Mouse (Mus musculus) intestine, embryonic 14.5 days (tissue): ENCODE data around the gene Treml2. TPM values are rescaled to one million over a fixed set of nuclear protein-coding genes. Genes with fewer than 3 reads are reported as not detected.

ENCODE experiments used
- ATAC-seq: fragments of 200-750 bp; cut with Nextera tagmentation; replicated peaks from 2 replicates; pipeline ENCODE4 v1.8.0; 2017; ENCODE audit warnings: low read depth, moderate number of reproducible peaks, moderate TSS enrichment, moderate library complexity; ENCODE audit not compliant: low FRiP score, low TSS enrichment
- DNase-seq: peaks from one replicate; pipeline ENCODE4 v3.0.0-alpha.2; 2018; ENCODE audit warnings: low spot score
- H3K27ac ChIP-seq: fragments of 300-500 bp; sonication (generic); 2 replicates; pipeline ENCODE4 v1.5.1; 2014; ENCODE audit warnings: low read depth, mild to moderate bottlenecking, control low read depth
- H3K27me3 ChIP-seq: fragments of 300-500 bp; sonication (generic); replicated peaks from 2 replicates; pipeline ENCODE4 v1.6.1; 2014; ENCODE audit warnings: low read length, control low read depth; ENCODE audit not compliant: control insufficient read depth, insufficient read depth
- H3K36me3 ChIP-seq: fragments of 300-500 bp; sonication (generic); 2 replicates; pipeline ENCODE4 v1.6.1; 2014; ENCODE audit warnings: low read length, control low read depth; ENCODE audit not compliant: control insufficient read depth, insufficient read depth
- H3K4me1 ChIP-seq: fragments of 300-500 bp; sonication (generic); replicated peaks from 2 replicates; pipeline ENCODE4 v1.6.1; 2014; ENCODE audit warnings: low read length, control low read depth, mixed read lengths; ENCODE audit not compliant: control insufficient read depth, insufficient read depth
- H3K4me2 ChIP-seq: fragments of 300-500 bp; sonication (generic); 2 replicates; pipeline ENCODE4 v1.6.1; 2014; ENCODE audit warnings: low read length
- H3K4me3 ChIP-seq: fragments of 300-500 bp; sonication (generic); 2 replicates; pipeline ENCODE4 v1.5.1; 2014; ENCODE audit warnings: low read depth, low read length, control low read depth, mixed read lengths
- H3K9ac ChIP-seq: fragments of 300-500 bp; sonication (generic); 2 replicates; pipeline ENCODE4 v1.6.1; 2014; ENCODE audit warnings: mild to moderate bottlenecking, low read length
- H3K9me3 ChIP-seq: fragments of 300-500 bp; sonication (generic); 2 replicates; pipeline ENCODE4 v1.6.1; 2016; ENCODE audit warnings: low read length, control low read depth; ENCODE audit not compliant: control insufficient read depth
- WGBS: fragments of 180-500 bp; shearing (Covaris S2); extraction: QIAGEN DNeasy Blood & Tissue Kit; methylation state at CpG from one replicate; pipeline ENCODE4 v1.1.7; 2014; 5-methylcytosine and 5-hydroxymethylcytosine counted together
- polyA plus RNA-seq: library from polyadenylated mRNA; unstranded; fragments of >200 nt; fragmentation: Nextera tagmentation; extraction: Ambion mirVana; gene quantifications from 2 replicates; pipeline ENCODE4 v1.2.1, GENCODE M21; 2014

Gene Treml2
- polyA plus RNA-seq, 1 experiment from 2014 or later = 0.11 TPM

GRCm38 (mm10) chr17:48278381-48278780, 20.9 kb upstream of the Treml2 start:
- Histone ChIP-seq H3K27ac (no peak overlapping the region), H3K4me1 (peaks cover 5% of the 10 kb centered on the region), H3K27me3 (no peaks in the 10 kb centered on the region), H3K4me3 (no peak overlapping the region), H3K36me3 (no peaks in the 10 kb centered on the region), H3K9me3 (no peaks in the 10 kb centered on the region), H3K9ac (no peak overlapping the region), H3K4me2 (no peak overlapping the region)
- no peak for ATAC-seq
- DNase-seq = no peak

DNA sequence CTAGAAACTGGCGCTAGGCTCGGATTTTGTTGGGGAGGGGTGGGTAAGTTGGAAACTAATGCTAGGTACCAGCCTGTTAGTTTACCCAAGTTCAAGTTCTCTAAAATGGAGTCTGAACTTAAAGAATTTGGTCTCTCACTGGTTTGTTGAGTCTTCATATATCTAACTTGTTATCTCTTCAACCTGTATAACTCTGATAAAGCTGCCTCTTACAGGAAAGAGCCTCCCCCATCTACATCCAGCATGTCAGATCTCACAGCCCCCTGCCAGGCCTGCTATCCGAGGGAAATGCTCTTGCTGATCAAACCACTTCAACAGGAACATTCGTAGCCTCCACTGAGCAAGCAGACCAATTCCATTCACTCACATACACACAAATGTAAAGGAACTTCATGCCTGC, 20.3 kb upstream of the Treml2 start:
- H3K27ac ChIP-seq = no peak overlapping the region
- H3K4me1 ChIP-seq = peaks cover 5% of the 10 kb centered on the region
- DNase-seq (no peak), ATAC-seq (no peak)
- no peaks in the 10 kb centered on the region for H3K27me3 ChIP-seq
- no peak overlapping the region for H3K4me2 ChIP-seq
- 82% methylated on average over 4 of the region's 4 CpGs for WGBS
- H3K9ac ChIP-seq = no peak overlapping the region
- no peaks in the 10 kb centered on the region for H3K36me3 ChIP-seq
- H3K4me3 ChIP-seq = no peak overlapping the region
- H3K9me3 ChIP-seq = no peaks in the 10 kb centered on the region

DNA sequence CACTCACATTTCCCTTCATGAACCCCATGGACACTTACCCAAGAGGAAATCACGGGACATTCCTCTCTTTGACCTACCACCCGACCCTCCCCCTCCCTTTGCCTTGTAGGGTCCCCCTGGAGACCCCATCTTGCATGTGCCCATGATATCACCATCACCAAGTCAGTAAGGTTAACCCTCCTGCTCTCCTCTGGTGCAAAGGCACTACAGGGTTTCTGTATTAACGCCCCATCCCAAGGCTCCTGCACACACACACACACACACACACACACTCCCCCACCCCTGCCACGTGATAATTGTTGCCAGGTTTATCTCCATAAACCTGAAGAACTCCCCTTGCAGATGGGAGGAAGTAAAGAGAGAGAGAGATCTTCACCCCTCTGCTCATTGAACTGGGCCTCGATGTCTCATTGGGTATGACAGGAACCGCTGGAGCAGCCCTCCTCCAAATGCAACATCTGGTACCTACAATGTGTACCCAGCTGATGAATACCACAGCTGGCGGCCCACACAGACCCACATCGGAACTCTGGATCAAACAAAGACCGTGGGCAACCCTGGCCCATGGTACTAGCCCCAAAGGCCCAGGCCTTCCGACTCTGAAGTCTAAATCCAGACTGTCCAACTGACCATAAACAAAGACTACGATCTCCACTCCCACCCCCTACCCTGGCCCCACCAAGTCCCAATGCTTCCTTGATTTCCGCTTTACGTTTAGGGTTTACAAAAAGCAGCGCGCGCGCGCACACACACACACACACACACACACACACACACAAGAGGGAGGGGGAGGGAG, 18.2 kb upstream of the Treml2 start:
- no peaks in the 10 kb centered on the region for H3K36me3 ChIP-seq
- DNase-seq = peak; percentile 64
- peak overlapping the region; percentile 8; the same call in 1 of the 2 replicates for H3K9ac ChIP-seq
- no peak overlapping the region; the same call in none of the 2 replicates for H3K27ac ChIP-seq
- peak overlapping the region; percentile 44 for H3K4me2 ChIP-seq
- H3K4me1 ChIP-seq = peaks cover 5% of the 10 kb centered on the region
- no peaks in the 10 kb centered on the region for H3K27me3 ChIP-seq
- no peaks in the 10 kb centered on the region for H3K9me3 ChIP-seq
- WGBS = 24% methylated on average over 18 of the region's 18 CpGs
- peak overlapping the region; percentile 22 for H3K4me3 ChIP-seq
- 0 out of 2 replicates have a peak, but pooled peaks have one; percentile 19 for ATAC-seq

GRCm38 (mm10) chr17:48281739-48282085, 17.6 kb upstream of the Treml2 start:
- Histone ChIP-seq H3K27ac (no peak overlapping the region), H3K9me3 (no peaks in the 10 kb centered on the region), H3K36me3 (no peaks in the 10 kb centered on the region), H3K4me2 (peak overlapping the region; percentile 44), H3K27me3 (no peaks in the 10 kb centered on the region), H3K4me3 (peak overlapping the region; percentile 22), H3K9ac (no peak overlapping the region; the same call in 1 of the 2 replicates), H3K4me1 (peaks cover 5% of the 10 kb centered on the region)
- ATAC-seq (no peak), DNase-seq (no peak)
- WGBS = 3% methylated on average over 3 of the region's 3 CpGs

DNA sequence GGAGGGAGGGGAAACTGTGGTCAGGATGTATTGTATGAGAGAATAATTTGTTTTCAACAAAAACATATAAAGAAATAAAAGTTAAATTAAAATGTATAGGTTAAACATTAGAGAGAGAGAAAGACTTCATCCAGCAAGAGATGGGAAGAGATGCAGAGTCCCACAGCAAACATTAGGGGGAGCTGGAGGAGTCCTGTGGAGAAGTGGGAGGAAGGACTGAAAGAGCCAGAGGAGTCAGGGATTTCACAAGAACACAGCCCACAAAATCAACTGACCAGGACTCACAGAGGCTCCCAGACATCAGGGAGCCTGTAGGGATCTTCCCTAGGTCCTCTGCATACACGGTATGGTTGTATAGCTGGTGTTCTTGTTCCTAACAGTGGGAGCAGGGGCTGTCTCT, 12.5 kb upstream of the Treml2 start:
- no peak overlapping the region for H3K9ac ChIP-seq
- no peaks in the 10 kb centered on the region for H3K36me3 ChIP-seq
- no peaks in the 10 kb centered on the region; the same call in 1 of the 2 replicates for H3K4me1 ChIP-seq
- 33% methylated on average over 1 of the region's 1 CpGs for WGBS
- DNase-seq = no peak
- H3K4me2 ChIP-seq = no peak overlapping the region
- ATAC-seq = no peak
- H3K9me3 ChIP-seq = no peaks in the 10 kb centered on the region
- no peaks in the 10 kb centered on the region for H3K27me3 ChIP-seq
- no peak overlapping the region for H3K4me3 ChIP-seq
- no peak overlapping the region for H3K27ac ChIP-seq

GRCm38 (mm10) chr17:48287276-48287675, 12.0 kb upstream of the Treml2 start:
- Histone ChIP-seq H3K9ac (no peak overlapping the region), H3K4me3 (no peak overlapping the region), H3K27ac (no peak overlapping the region), H3K9me3 (no peaks in the 10 kb centered on the region), H3K4me1 (no peaks in the 10 kb centered on the region), H3K27me3 (no peaks in the 10 kb centered on the region), H3K36me3 (no peaks in the 10 kb centered on the region), H3K4me2 (no peak overlapping the region)
- ATAC-seq (no peak), DNase-seq (no peak)
- 62% methylated on average over 2 of the region's 2 CpGs for WGBS

DNA sequence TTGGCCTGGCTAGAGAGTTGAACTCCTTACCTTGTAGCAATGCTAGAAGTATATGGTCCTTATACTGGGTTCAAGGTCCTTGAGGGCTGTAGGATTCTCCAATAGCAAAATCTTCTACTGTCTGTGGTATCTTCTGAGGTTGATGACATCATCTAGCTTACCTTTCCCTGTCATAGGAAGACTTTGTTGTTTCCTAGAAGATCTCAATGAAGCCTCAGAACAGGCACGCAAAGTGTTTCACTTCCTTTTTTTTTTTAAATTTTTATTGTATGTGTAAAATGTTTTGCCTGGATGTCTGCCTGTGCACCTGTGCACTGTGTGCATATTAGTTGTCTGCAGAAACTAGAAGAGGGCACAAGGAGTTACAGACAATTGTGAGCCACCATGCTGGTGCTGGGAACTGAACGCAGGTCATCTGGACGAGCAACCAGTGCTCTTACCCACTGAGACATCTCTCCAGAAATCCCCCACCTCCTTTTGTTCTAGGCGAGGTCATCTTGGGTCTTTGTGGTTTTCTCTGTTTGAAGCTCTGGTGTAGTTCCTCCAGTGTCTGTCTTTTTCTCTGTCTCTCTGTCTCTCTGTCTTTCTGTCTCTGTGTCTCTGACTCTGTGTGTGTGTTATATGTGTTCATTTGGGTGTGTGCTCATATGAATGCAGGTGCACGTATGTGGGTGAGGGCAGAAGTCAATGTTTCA, 5.7 kb upstream of the Treml2 start:
- ATAC-seq (no peak), DNase-seq (no peak)
- 83% methylated on average over 5 of the region's 5 CpGs for WGBS
- H3K9me3 ChIP-seq = no peaks in the 10 kb centered on the region
- H3K27ac ChIP-seq = no peak overlapping the region
- no peaks in the 10 kb centered on the region for H3K27me3 ChIP-seq
- H3K4me3 ChIP-seq = no peak overlapping the region
- no peaks in the 10 kb centered on the region for H3K36me3 ChIP-seq
- no peak overlapping the region for H3K9ac ChIP-seq
- no peaks in the 10 kb centered on the region for H3K4me1 ChIP-seq
- no peak overlapping the region for H3K4me2 ChIP-seq

DNA sequence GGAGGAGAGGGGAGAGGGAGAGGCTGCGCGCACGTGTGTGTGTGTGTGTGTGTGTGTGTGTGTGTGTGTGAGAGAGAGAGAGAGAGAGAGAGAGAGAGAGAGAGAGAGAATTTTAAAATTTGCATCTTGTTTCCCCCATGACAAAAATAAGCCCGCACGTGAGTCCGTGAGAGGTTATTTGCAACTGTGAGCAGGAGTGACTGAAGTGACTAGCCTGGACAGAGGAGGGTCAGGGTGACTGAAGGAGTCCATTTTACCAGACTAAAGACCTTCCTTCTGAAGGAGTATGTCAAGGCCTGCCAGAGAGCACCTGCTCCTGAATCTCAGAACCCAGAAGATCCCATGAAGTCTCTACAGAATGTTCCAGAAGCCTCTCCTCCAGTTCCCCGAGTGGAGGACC, 458 bp downstream of the Treml2 start:
- WGBS = 55% methylated on average over 6 of the region's 7 CpGs
- DNase-seq = no peak

More for the DNA sequence above, 458 bp downstream of the Treml2 start:
- Histone ChIP-seq H3K9ac (no peak overlapping the region), H3K27ac (no peak overlapping the region), H3K4me2 (no peak overlapping the region), H3K9me3 (no peaks in the 10 kb centered on the region), H3K4me3 (no peak overlapping the region), H3K4me1 (0 out of 2 replicates have a peak, but pooled peaks cover 5% of the 10 kb centered on the region), H3K36me3 (no peaks in the 10 kb centered on the region), H3K27me3 (no peaks in the 10 kb centered on the region)
- no peak for ATAC-seq
